Mouse (Mus musculus): ENCODE measurements around the gene 1700093K21Rik.
"Not testable (repeated sequence)": the region's sequence is repeated elsewhere in the genome, so short reads cannot be mapped to it uniquely, and the experiment has no call there.

The 1700093K21Rik gene

DNA sequence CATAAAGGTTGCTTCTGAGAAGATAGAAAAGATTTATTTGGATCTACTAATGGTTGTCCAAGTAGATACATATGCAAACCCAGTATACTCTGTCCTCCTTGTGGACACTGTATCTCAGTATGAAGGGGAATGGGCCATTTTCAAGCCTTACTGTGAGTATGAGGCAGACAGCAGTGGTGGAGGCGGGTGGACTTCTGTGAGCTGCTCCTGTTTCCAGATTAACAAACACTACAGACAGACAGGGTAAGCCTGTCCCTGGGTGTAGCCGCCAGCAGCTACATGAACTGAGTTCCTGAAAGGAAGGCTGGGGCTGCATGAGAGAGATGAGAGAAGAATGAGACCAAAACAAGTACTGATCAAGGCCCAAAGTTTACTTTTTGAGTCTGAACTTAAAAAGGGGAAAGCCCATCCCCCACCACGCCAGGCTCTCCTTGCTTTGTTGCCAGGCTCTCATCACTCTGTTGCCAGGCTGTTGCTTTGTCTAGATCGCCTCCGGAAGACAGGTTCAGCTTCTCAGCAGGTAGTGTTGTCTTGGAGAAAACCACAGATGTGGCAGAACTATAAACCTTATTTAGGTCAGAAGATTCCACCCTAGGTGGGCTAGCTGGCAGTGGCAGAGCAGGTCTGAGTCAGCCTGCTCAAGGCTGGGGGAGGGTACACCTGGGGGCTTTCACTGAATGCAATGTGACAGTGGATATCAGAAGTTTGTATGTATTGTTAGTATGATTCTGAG lies at the start of gene 1700093K21Rik:
1700093K21Rik (minus strand) TSS at position 683 of the 733 bp plus-strand sequence.
- no peak for DNase-seq

DNA sequence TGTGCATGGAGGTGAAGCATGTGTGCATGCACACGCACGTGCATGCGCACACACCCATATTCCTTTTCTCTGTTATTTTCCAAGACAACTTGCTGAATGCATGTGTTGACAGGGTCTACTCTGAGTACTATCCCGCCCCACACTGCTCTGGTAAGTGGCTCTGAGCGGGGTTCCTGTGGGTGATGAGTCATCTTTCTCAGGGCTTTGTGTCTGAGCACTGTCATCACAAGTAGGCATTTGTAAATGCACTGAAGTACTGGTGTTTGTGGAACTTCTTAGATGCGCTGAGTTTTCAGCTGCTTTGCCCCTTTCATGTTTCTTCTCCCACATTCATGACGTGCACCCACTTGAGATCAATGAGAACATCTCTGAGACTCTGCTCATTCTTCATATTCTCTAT lies 49.2 kb upstream of the 1700093K21Rik start:
- DNase-seq, result no peak

DNA sequence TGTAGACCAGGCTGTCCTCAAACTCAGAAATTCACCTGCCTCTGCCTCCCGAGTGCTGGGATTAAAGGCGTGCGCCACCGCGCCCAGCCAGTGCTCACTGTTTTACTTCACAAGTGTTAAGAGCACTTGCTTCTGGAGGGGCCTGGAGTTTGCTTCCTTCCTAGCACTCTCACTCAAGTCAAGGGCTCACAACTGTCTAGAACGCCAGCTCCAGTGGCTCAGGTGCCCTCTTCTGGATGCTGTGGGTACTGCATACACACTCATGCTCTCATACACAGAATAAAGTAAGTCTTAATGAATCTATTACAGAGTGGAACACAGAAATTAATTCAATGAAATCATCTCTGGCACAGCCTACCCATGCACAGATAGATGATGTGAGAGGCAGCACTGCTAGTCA lies 44.8 kb upstream of the 1700093K21Rik start:
- peak; percentile 73 to 85 for DNase-seq

DNA sequence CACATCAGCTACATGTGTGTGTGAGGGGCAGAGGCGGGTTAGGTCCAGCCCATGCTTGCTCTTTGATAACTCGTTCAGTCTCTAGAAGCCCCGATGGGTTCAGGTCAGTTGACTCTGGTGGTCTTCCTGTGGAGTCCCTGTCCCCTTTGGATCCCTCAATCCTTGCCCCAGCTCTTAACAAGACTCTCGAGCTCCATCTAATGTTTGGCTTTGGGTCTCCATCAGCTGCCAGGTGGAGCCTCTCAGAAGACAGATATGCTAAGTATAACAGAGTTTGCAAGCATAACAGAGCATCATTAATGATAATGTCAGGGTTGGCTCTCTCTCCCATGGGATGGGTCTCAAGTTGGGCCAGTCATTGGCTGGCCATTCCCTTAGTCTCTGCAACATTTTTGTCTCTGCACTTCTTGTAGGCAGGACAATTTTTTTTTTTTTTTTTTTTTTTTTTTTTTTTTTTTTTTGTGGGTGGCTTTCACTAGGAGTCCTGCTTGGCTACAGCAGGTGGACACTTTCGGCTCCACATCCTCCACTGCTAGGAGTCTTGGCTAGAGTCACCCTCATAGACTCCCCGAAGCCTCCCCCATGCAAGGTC lies 36.2 kb upstream of the 1700093K21Rik start:
- no peak for DNase-seq

DNA sequence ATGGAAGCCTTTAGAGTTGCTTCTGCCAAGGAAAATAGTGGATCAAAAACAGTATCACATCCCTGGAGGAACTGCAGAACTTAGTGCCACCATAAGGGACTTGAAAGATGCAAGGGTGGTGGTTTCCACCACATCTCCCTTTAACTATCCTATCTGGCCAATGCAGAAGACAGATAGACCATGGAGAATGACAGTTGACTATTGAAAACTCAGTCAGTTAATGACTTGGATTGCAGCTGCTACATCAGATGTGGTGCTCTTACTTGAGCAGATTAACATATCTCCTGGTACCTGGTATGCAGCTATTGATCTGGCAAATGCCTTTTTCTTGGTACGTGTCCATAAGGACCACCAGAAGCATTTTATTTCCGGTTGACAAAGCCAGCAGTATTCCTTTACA lies 16.5 kb upstream of the 1700093K21Rik start:
- DNase-seq, result no peak

DNA sequence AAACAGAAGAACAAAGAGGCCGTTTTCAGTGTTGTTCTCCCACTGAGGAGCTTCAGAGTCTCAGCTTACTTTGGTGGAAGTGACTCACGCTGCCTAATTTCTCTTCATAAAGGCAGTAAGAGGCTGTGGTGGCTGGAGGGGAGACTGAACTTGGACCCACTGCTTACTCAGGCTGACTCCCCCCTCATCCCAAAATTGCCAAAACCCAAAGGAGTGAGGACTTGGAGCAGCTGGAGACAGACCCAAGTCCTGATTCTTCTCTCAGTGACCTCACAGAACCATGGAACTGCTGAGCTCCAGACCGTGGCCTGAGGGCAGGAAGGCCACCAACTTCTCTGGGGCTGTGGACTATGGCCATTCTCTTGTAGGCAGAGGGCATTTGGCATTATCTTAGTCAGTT lies 2.0 kb downstream of the 1700093K21Rik start:
- DNase-seq, result no peak

DNA sequence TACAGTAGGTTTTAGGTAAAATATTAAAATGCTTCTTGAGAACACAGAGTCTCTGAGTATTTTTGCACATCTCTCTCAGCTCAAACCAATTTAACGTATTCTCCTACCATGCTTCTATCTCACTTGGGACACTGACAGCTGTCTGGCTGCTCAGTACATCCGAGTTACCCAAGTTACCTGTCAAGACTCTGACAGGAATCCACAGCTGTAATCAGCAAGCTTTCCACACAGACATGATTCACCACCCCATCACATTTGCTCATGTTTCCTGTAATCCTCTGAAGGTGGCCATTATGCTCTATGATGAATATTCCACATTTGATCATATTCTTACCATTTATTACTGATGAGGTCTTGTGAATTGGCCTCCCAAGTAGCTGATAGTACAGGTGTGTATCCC lies 5.6 kb downstream of the 1700093K21Rik start:
- no peak for DNase-seq

DNA sequence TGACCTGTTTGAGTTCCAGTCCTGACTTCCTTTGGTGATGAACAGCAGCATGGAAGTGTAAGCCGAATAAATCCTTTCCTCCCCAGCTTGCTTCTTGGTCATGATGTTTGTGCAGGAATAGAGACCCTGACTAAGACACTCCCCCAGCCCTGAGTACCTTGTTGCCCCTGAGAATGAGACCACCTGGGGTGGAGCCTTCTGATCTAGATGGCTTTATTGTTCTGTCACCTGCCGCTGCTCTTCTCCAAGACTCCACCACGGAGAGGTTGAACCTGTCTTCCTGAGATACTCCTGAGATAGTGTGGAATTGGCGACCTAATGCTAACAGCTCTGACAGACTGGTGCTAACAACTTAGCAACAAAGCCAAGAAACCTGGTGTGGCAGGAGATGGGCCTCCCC lies 6.2 kb downstream of the 1700093K21Rik start:
- not testable (repeated sequence) for DNase-seq

DNA sequence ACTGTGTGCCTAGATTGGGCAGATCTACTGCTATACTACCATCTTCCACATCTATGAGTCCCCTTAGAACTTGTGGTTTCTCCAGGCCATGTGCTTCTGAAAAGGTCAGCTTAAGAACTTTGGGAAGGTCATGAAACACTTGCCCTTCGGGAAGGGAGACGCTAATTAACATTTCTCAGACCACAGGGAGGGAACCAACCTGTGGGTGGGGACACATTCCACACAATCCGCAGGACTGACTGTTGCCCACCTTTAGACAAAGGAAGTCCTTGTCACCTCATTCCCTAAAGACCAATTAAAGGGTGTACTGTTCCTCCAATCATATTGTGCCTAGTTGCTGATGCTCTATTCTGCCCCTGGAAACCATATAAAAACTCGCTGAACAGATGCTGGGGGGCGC lies 16.2 kb downstream of the 1700093K21Rik start:
- not testable (repeated sequence) for DNase-seq

DNA sequence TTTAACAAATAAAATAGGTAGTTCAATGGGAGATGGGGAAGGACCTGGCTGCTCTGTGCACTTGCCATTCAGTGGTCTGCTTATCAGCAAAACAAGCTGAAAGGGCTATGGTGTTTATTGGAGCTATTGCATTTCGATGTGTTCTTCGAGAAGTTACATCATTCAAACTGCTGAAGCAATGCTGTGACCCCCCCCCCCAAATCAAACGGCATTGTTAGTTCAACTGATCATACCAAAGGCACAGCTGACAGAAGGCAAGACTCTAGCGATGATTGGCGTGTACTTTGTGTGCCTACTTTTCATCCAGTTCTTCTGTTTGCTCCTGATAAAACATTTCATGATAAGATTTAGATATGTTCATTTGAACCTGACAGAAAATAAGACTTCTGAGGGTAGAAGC lies 22.3 kb downstream of the 1700093K21Rik start:
- DNase-seq, result no peak

DNA sequence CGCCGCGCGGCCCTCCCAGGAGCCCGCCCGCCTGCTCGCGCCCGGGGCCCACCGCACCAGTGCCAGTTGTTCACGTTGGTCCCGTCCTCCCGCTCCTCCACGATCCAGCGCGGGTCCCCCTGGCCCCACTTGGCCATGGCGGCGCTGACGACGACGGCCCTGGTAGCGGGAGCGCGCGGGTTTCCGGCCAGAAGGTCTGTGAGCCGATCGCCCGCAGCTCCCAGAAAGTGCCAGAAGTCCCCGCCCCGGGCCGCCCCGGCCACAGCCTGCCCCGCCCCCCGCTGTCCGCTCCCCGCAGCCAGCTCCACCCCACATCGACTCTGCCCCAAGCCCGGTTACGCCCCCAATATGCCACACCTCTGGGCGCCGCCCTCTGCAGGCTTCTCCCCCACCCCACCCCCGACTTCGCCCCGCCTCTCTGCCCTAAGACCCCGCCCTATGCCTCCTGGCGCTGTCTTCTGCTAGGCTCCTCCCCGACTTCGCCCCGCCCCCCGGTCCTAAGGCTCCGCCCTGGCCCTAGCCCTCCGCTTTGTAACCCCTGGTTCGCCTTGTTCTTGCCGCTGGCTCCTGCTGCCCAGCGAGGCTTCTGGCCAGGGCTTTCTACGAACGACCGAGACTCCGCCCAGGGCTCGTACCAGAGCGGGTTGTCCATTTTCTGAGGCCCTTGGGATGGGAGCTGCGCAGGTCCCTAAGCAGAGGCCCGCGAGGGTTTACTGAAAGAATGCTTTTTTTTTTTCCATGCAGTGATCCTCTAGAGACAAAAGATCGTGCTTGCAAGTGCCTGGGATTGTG lies 23.0 kb downstream of the 1700093K21Rik start, which contains the start of gene Ahsa2:
Ahsa2 (minus strand) TSS at position 313 of the 792 bp plus-strand sequence.
- DNase-seq, result peak; percentile 93 to 97

DNA sequence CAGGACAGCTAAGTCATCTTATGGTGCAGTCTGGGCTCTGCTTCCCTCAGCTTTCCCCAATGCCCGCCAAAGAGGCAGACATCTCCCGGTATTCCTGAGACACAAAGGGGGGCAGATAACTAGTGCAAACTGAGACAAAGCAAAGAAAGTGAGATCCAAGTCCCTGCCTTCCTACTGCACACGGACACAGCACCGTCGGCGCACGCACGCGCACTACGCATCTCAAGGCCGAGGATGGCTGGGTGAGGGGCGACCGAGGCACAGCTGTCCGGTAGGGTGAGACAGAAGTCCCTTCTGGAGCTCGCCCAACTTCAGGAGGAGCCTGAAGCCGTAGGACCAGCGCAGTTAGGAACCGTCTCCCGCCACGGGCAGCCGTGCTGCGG lies 23.6 kb downstream of the 1700093K21Rik start:
- peak in 1 of 2 experiments; percentile 77 for DNase-seq

DNA sequence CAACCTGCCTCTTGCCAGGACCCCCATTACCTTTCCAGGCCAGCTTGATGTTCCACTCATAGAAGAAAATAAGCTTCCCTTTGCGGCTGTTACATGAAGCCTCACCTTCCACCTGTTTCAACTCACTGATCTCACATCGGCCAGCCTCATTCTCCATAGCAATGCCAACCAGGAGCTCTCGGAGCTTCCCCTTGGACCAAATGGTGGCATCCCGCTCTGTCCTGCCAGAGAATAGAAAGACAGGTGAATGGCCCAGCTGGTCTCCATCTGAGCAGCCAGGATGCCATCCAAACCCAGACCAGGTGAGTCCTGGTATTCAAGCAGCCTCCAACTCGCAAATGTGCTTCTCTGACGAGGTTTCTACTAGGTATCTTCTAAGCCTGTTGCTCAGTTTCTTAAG lies 24.3 kb downstream of the 1700093K21Rik start:
- peak; percentile 68 to 70 for DNase-seq

DNA sequence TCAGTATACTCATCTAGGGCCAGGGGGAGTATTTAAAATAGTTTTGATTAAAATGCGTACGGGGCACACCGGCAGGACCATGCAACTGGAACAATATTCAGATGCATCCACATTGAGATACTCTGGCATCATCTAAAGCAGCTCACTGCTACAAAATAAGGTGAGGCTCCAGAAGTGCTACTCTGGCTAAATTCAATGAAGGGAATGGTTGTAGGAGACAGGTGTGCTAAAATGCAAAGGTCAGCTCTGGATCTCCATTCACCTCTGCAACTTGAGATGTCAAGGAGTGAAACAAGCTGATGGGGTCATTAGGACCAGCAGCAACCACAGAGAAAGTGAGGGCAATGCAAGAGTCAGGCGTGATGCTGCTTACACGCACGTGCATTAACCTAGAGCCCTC lies 25.7 kb downstream of the 1700093K21Rik start:
- DNase-seq, result no peak

DNA sequence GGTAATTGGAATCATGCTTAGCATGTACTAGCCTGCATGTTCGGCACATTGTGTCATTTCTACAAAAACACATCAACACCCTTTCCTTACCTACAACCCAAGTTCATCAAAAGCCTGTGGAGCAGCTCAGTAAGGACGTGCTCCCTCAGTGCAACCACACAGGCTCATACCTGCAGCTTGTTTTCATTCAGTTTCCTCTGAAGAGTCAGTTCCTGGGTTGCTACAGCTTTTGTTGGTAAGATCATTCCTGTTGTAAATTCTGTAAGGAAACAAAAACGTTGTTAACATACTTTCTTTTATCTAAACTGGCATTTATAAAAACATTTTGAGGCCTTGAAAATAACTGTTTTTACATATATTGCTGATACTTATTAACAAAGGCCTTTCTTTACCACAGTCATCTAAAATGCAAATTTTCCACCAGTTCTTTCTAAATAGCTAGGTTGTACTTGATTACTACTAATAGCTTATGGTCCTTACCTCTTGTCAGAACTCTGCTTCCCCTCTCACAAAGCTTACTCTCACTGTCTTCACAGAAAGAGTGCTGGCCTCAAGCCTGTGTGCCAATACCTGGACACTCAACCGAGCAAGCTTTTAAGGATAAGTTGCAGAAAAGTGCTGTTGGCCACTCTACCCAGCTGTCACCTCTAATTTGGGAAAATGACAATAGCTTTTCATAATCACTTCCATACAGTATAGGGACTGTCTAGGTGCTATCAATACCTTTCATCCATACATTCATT lies 28.7 kb downstream of the 1700093K21Rik start:
- DNase-seq, result no peak

DNA sequence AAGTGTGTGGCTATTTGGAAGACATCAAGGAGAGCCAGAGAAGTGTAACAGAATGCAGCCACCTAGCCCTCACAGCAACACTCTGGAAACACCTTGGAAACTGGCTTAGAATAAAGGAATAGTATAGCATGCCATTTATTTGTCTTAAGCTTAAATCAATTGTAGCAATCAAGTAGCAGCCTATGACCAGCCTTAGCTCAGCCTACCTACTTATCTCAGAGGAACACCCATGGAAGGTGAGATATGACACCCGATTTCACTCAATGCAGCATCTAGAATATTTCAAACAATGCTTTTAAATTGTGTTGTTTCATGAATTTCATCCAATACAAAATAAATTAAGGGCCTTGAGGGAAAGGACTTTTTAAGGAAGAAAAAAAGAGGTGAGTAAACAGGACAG lies 31.0 kb downstream of the 1700093K21Rik start:
- DNase-seq, result no peak

Measured in cerebellum, postnatal 25 days (tissue).